Mouse (Mus musculus) gastrocnemius, adult 8-10 months (tissue): ENCODE measurements around the gene Lgals9. TPM values are rescaled to one million over a fixed set of nuclear protein-coding genes. Genes with fewer than 3 reads are reported as not detected.

Experiments
- DNase-seq, 2 experiments: peaks; one replicate each; pipeline ENCODE4 v3.0.0; 2022; ENCODE audit warnings: low spot score in 2 of 2
- total RNA-seq, 4 experiments: library from RNA; stranded (reverse); gene quantifications; 2 replicates each; pipeline ENCODE4 v1.2.4; 2022

Gene Lgals9
- total RNA-seq, 4 experiments from 2014 or later, result 3.2 to 6.8 (median 5.2) TPM

- DNase-seq, result peak; percentile 10
Observed at GRCm38 (mm10) chr11:78922678-78923407, 61.9 kb downstream of the Lgals9 start.

- DNase-seq, result no peak
Observed at GRCm38 (mm10) chr11:78920411-78920939, 64.3 kb downstream of the Lgals9 start, which contains the start of gene Nos2. Gene Nos2, plus strand, starts transcription at chr11:78920787.

GRCm38 (mm10) chr11:78919745-78920144 lies 65.0 kb downstream of the Lgals9 start:
- no peak for DNase-seq

- DNase-seq, result no peak
Observed at GRCm38 (mm10) chr11:78916410-78916809, 68.3 kb downstream of the Lgals9 start.

- DNase-seq, result no peak
Observed at GRCm38 (mm10) chr11:78915473-78915872, 69.3 kb downstream of the Lgals9 start.

Other genes starting within 250 kb of the Lgals9 start
- 10 to 100 TPM; 12.1 to 13.7 (median 13.1) TPM for gene Ccnq, start 233.2 kb downstream of the Lgals9 start, total RNA-seq
- gene Lyrm9, start 158.4 kb downstream of the Lgals9 start, total RNA-seq, result 10 to 100 TPM; 15.7 to 22.0 (median 19.6) TPM
- gene Nos2, start 64.2 kb downstream of the Lgals9 start, total RNA-seq, result 1 to 10 TPM in 1 of 4 experiments, under 1 TPM in 3; 0.77 to 1.2 (median 0.87) TPM
- gene Ksr1, start 161.5 kb upstream of the Lgals9 start, total RNA-seq, result 100 to 1,000 TPM in 1 of 4 experiments, 10 to 100 TPM in 3; 78.5 to 117 (median 87.7) TPM